Mouse (Mus musculus): ENCODE measurements around the gene Gm11733.

DNA sequence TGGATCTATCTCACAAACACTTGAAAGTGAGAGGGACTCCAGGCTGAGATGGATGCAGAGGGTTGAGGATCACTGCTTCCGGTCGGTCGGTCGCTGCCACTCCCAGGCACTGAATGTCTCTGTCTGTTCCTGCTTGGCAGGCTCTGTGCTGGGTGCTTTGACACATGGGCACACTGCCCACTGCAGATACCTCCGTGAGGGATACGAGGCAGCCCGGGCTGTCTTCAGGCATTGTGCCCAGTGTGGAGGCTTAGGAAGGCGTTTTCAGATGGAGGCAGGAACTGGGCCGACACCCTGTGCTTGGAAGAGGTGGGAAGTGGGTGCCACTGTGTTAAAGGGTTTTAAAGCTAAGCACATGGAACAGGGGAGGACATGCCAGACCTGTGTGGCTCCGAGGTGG lies 50.7 kb downstream of the Gm11733 start:
- TF ChIP-seq USF1 (IDR thresholded peaks at IDR 0.05; ENCODE audit: low read depth), result no peak
- no peak for TF ChIP-seq CTCF (IDR thresholded peaks at IDR 0.05; ENCODE audit: control insufficient read depth, insufficient read depth, insufficient read length)
- TF ChIP-seq MAX (IDR thresholded peaks at IDR 0.05), result no peak
- TF ChIP-seq FOSL1 (IDR thresholded peaks at IDR 0.05; ENCODE audit: insufficient read depth, low read length, poor library complexity, severe bottlenecking), result no peak
- TF ChIP-seq MYOG (IDR thresholded peaks at IDR 0.05; ENCODE audit: control insufficient read depth, extremely low read depth, insufficient read length), result no peak
- TF ChIP-seq MYOD1 (IDR thresholded peaks at IDR 0.05; ENCODE audit: control insufficient read depth, insufficient read length, low read depth), result no peak
